Mouse (Mus musculus): Measurements from ENCODE around the gene Slc27a4. TPM values are rescaled to one million over a fixed set of nuclear protein-coding genes. Genes with fewer than 3 reads are reported as not detected.

The Slc27a4 gene
- total and polyA plus RNA-seq, 3 experiments = 10.9 to 14.9 TPM; not detected in 1

DNA sequence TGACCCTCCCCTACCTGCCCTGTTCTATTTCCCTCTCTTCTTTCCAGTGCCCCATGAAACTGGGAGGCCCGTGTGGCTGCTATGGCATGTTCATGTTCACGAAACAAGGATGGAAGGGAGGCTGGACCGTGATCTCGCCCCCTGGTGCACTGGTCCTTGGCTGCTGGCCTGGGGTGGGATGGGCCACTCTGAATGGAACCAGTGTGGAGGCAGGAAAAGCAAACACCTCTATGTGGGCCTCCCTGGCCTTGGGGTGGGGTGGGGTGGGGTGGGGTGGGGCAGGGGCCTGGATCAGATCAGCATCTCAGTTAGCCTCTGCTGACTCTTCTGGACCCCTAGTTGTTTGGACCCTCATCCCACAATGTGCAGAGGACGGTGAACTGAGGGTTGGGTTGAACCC is 51.3 kb downstream of the Slc27a4 start:
- TF ChIP-seq TCF12 (IDR thresholded peaks at IDR 0.05; ENCODE audit: low read depth, low read length) = no peak
- no peak for TF ChIP-seq RAD21 (IDR thresholded peaks at IDR 0.05; ENCODE audit: low read depth, low read length)
- TF ChIP-seq MYC (IDR thresholded peaks at IDR 0.05; ENCODE audit: low read depth, low read length) = no peak
- TF ChIP-seq EP300 (IDR thresholded peaks at IDR 0.05; ENCODE audit: low read depth in 1 of 2, low read length in 2 of 2) = no peak
- no peak for TF ChIP-seq SMC3 (IDR thresholded peaks at IDR 0.05; ENCODE audit: low read depth, low read length)
- no peak for TF ChIP-seq CHD1 (IDR thresholded peaks at IDR 0.05; ENCODE audit: low read depth, low read length)
- TF ChIP-seq POLR2AphosphoS5 (IDR thresholded peaks at IDR 0.05; ENCODE audit: borderline replicate concordance, low read depth, low read length) = no peak
- TF ChIP-seq USF1 (IDR thresholded peaks at IDR 0.05; ENCODE audit: low read depth, low read length) = no peak
- TF ChIP-seq MAX (IDR thresholded peaks at IDR 0.05; ENCODE audit: low read length) = no peak
- TF ChIP-seq HCFC1 (IDR thresholded peaks at IDR 0.05; ENCODE audit: low read depth, low read length) = no peak
- no peak for TF ChIP-seq MAFK (IDR thresholded peaks at IDR 0.05; ENCODE audit: borderline replicate concordance, low read depth, low read length)
- TF ChIP-seq ZNF384 (IDR thresholded peaks at IDR 0.05; ENCODE audit: low read depth, low read length) = no peak
- no peak for TF ChIP-seq UBTF (IDR thresholded peaks at IDR 0.05; ENCODE audit: borderline replicate concordance, insufficient read depth, low read depth, low read length)
- no peak for TF ChIP-seq KAT2A (conservative IDR thresholded peaks at IDR 0.05; ENCODE audit: low read depth, low read length)
- no peak overlapping the region for H3K4me3 ChIP-seq (ENCODE audit: control insufficient read depth in 1 of 2, insufficient read depth in 1 of 2, low read depth in 2 of 2, low read length in 2 of 2)

GRCm38 (mm10) chr2:29855585-29856210 is 53.3 kb downstream of the Slc27a4 start:
- H3K9ac ChIP-seq (ENCODE audit: control insufficient read depth, low read depth, low read length, poor library complexity, severe bottlenecking) = no peak overlapping the region
- peaks cover 0 to 16% of the 10 kb centered on the region in 2 experiments; a peak in 3 of 4 replicates for H3K4me1 ChIP-seq (ENCODE audit: control insufficient read depth in 1 of 2, insufficient read depth in 2 of 2, low read length in 2 of 2)
- H3K27ac ChIP-seq (ENCODE audit: control insufficient read depth, low read depth, low read length) = no peak overlapping the region
- no peak overlapping the region for H3K4me3 ChIP-seq (ENCODE audit: control insufficient read depth in 1 of 2, insufficient read depth in 1 of 2, low read depth in 2 of 2, low read length in 2 of 2)
- TF ChIP-seq BHLHE40 (IDR thresholded peaks at IDR 0.05; ENCODE audit: borderline replicate concordance, low read depth, low read length) = no peak
- TF ChIP-seq MAZ (IDR thresholded peaks at IDR 0.05; ENCODE audit: low read depth, low read length) = no peak
- no peak for TF ChIP-seq POLR2A (IDR thresholded peaks at IDR 0.05; ENCODE audit: control insufficient read depth in 1 of 2, insufficient read depth in 1 of 2, low read depth in 1 of 2, low read length in 2 of 2, poor library complexity in 1 of 2)
- TF ChIP-seq CTCF (IDR thresholded peaks at IDR 0.05 in 2 of 3, conservative IDR thresholded peaks at IDR 0.05 in 1 of 3; ENCODE audit: control insufficient read depth in 1 of 3, insufficient read depth in 1 of 3, low read depth in 2 of 3, low read length in 3 of 3, poor library complexity in 1 of 3, severe bottlenecking in 1 of 3) = no peak
- TF ChIP-seq USF2 (IDR thresholded peaks at IDR 0.05; ENCODE audit: borderline replicate concordance in 1 of 2, insufficient read depth in 1 of 2, low read depth in 1 of 2, low read length in 2 of 2) = no peak
- TF ChIP-seq SMC3 (IDR thresholded peaks at IDR 0.05; ENCODE audit: low read depth, low read length) = no peak
- no peak for TF ChIP-seq UBTF (IDR thresholded peaks at IDR 0.05; ENCODE audit: borderline replicate concordance, insufficient read depth, low read depth, low read length)
- no peak for TF ChIP-seq POLR2AphosphoS2 (IDR thresholded peaks at IDR 0.05; ENCODE audit: low read length)
- TF ChIP-seq POLR2AphosphoS5 (IDR thresholded peaks at IDR 0.05; ENCODE audit: borderline replicate concordance, low read depth, low read length) = no peak
- TF ChIP-seq HCFC1 (IDR thresholded peaks at IDR 0.05; ENCODE audit: low read depth, low read length) = no peak
- H3K36me3 ChIP-seq (ENCODE audit: control insufficient read depth in 1 of 2, insufficient read depth in 2 of 2, low read length in 2 of 2) = peaks cover 0 to 6% of the 10 kb centered on the region in 2 experiments; a peak in 2 of 4 replicates
- no peaks in the 10 kb centered on the region for H3K79me2 ChIP-seq (ENCODE audit: control insufficient read depth, insufficient read depth, low read length, poor library complexity)
- DNase-seq (ENCODE audit: low read depth, low spot score) = no peak
- no peaks in the 10 kb centered on the region for H3K27me3 ChIP-seq (ENCODE audit: control insufficient read depth in 1 of 2, insufficient read depth in 2 of 2, low read length in 2 of 2)
- H3K9me3 ChIP-seq (replicated peaks; ENCODE audit: insufficient read depth, low read length) = no peaks in the 10 kb centered on the region

More for the DNA sequence above, 51.3 kb downstream of the Slc27a4 start:
- Histone ChIP-seq H3K36me3 (ENCODE audit: control insufficient read depth in 1 of 2, insufficient read depth in 2 of 2, low read length in 2 of 2) (peaks cover 0 to 3% of the 10 kb centered on the region in 2 experiments; a peak in 2 of 4 replicates), H3K79me2 (ENCODE audit: control insufficient read depth, insufficient read depth, low read length, poor library complexity) (no peaks in the 10 kb centered on the region), H3K27ac (ENCODE audit: control insufficient read depth, low read depth, low read length) (no peak overlapping the region), H3K9ac (ENCODE audit: control insufficient read depth, low read depth, low read length, poor library complexity, severe bottlenecking) (no peak overlapping the region), H3K9me3 (replicated peaks; ENCODE audit: insufficient read depth, low read length) (no peaks in the 10 kb centered on the region), H3K4me1 (ENCODE audit: control insufficient read depth in 1 of 2, insufficient read depth in 2 of 2, low read length in 2 of 2) (peaks cover 0 to 5% of the 10 kb centered on the region in 2 experiments; a peak in 2 of 4 replicates), H3K27me3 (ENCODE audit: control insufficient read depth in 1 of 2, insufficient read depth in 2 of 2, low read length in 2 of 2) (no peaks in the 10 kb centered on the region)
- no peak for DNase-seq (ENCODE audit: low read depth, low spot score)

Measured in MEL (cell line).